Mouse (Mus musculus): ENCODE results near the gene Svs1. TPM values are rescaled to one million over a fixed set of nuclear protein-coding genes. Genes with fewer than 3 reads are reported as not detected.

Gene Svs1
- not detected for polyA plus RNA-seq (2017; shearing (Covaris generic))

DNA sequence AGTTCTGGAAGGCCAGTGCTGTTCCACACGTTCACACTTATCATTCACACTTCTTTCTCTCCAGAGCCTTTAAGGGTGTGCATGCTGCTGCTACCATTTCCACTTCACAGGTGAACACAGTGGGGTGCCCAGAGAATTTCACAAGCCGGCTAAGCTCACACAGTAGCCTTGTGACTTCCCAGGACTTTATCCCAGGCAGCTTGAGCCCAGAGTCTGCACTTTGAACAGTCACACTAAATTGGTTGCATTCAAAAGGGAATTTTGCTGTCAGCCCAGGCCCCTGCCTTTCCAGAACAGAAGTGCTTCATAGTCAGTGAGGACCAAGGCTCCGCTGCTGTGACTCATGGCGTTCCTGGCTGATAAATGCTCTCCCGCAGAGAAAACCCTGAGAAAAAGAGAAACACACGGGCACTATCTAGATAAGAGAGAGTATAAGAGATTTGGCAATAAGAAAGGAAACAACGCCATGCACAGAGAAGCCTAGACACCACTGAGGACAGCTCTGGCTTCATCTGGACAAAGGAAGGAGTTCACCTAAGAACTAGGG lies at the start of gene Svs1:
Gene Svs1 (plus strand): TSS at position 418 of the 547 bp plus-strand sequence.

DNA sequence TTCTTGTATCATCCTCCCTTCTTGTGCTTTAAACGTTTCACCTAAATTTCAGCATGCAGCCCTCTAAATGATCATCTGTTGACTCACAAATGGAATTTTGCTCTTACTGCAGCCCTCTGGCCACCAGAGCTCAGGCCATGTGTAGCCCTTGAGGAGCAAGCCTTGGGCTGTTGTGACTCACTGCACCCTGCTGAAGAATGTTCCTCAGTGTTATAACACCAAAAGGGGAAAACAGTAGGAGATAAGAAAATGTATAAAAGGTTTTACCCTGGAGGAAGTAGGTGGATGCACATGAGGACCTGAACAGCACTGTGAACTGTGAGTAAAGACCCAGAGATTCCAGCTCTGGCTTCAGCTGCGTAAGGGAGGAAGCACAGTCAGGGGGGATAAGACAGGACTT lies 12.0 kb upstream of the Svs1 start, which contains the start of gene Doxl2:
Gene Doxl2 (plus strand): TSS at position 301 of the 400 bp plus-strand sequence.

DNA sequence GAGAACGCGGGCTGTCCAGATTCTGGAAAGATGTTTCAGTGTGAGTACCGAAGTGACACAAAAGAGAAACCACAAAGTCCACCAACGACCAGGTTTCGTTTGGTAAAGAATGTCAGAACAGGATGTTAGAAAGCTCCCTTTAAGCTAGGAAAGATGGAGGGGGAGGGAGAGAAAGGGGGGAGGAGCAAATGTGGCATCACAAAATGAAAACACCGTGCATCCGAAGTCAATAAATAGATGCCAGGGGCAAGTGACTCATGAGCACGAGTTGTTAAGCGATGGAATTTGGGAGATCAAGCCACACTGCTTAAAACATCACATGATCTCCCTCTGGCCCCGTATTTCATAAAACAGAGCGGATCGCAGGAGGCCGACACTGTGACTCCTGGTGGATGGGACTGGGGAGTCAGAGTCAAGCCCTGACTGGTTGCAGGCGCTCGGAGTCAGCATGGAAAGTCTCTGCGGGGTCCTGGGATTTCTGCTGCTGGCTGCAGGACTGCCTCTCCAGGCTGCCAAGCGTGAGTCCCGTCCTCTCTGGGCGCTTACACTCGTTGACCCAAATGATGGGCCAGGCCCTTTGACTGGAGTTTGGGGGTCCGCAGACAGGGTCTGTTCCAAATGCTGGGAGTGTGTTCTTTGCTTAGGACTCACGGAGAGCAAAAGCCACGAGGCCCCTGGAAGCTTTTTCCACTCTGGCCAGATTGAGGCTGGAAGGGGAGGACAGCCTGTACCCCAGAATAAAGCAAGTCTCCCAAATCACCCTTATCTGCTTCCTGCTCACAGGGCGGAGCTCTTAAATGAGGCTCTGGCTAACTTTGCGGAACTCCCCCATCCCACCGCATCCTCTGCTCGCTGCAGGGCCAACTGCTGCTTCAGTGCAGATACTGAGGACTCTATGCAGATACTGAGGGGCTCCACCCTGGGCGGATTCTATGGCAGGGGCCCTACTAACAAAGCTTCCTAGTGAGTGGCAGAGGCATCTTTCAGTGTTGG lies 49.9 kb downstream of the Svs1 start, which contains the start of gene Gpnmb:
Gene Gpnmb (plus strand): TSS at position 272 of the 993 bp plus-strand sequence.

Other genes starting within 250 kb of the Svs1 start
- gene Gimap1, start 247.8 kb upstream of the Svs1 start, polyA plus RNA-seq (2017; shearing (Covaris generic)), result 100 to 1,000 TPM; 503 to 521 TPM
- 100 to 1,000 TPM; 206 to 224 TPM for gene Gimap5, start 240.7 kb upstream of the Svs1 start, polyA plus RNA-seq (2017; shearing (Covaris generic))
- 1,000 to 10,000 TPM; 1,187 to 1,607 TPM for gene Gimap3, start 216.0 kb upstream of the Svs1 start, polyA plus RNA-seq (2017; shearing (Covaris generic))
- gene Tmem176a, start 145.9 kb upstream of the Svs1 start, polyA plus RNA-seq (2017; shearing (Covaris generic)), result 1 to 10 TPM; 5.1 to 6.5 TPM
- 10 to 100 TPM; 10.2 to 19.0 TPM for gene Tmem176b, start 145.4 kb upstream of the Svs1 start, polyA plus RNA-seq (2017; shearing (Covaris generic))
- gene Aoc1, start 114.0 kb upstream of the Svs1 start, polyA plus RNA-seq (2017; shearing (Covaris generic)), result under 1 TPM in 1 of 2 experiments, not detected in 1; 0.57 TPM
- gene 1600015I10Rik, start 57.0 kb upstream of the Svs1 start, polyA plus RNA-seq (2017; shearing (Covaris generic)), result not detected
- under 1 TPM in 1 of 2 experiments, not detected in 1; 0.71 TPM for gene Doxl2, start 11.9 kb upstream of the Svs1 start, polyA plus RNA-seq (2017; shearing (Covaris generic))
- gene Gpnmb, start 49.7 kb downstream of the Svs1 start, polyA plus RNA-seq (2017; shearing (Covaris generic)), result 1 to 10 TPM; 2.8 to 3.5 TPM
- 10 to 100 TPM; 60.6 to 87.8 TPM for gene Malsu1, start 86.9 kb downstream of the Svs1 start, polyA plus RNA-seq (2017; shearing (Covaris generic))
- gene Igf2bp3, start 228.1 kb downstream of the Svs1 start, polyA plus RNA-seq (2017; shearing (Covaris generic)), result 10 to 100 TPM in 1 of 2 experiments, 1 to 10 TPM in 1; 8.5 to 22.4 TPM